10 mouse cellular contexts compared by ENCODE assay signal in the genomic region with DNA sequence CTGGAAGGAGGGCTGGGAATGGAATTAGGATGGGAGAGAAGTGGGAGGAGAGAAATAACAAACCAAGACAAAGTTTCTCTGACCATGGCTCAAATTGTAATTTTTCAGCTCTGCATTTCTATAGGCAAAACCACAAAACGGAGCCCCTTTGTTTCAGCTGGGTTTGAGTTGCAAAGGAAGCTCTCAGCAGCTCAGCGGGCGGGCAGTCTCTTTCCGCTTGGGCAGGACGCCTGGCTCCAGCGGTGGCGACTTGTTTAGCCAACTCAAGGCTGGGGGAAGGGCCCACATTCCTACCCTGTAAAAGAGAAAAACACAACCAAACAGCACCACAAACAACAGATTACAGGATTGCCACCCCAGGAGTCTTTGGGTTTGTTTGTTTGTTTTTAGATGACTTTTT.
DNase-seq lines count a peak whose midpoint lies in the region; TF ChIP-seq lines count a peak whose summit lies in the region.
"Had no signal": no experiment of that assay in that cellular context is flagged by ENCODE, and none has a peak within 500 bp of the region (broad histone marks: within the 10 kb centered on the region; RNA-seq: fewer than 3 reads in every experiment).

No protein-coding gene starts in this region.

- intact Hi-C loops in gastrocnemius, postnatal 14 days (cut with DNase I; ENCODE audit: low total_unique reads), result no loop called here

- TF ChIP-seq POLR2A in brain, embryonic 14.5 days (IDR thresholded peaks at IDR 0.05; ENCODE audit: borderline replicate concordance, extremely low read depth, insufficient read depth, insufficient read length, poor library complexity, severe bottlenecking), result no peak

- TF ChIP-seq CTCF in brain, embryonic 14.5 days (IDR thresholded peaks at IDR 0.05; ENCODE audit: borderline replicate concordance, extremely low read depth, insufficient read depth, insufficient read length), result no peak

- DNase-seq in gastrocnemius, postnatal 14 days, result peak; percentile 8
- no peak for DNase-seq in gastrocnemius, adult 8-10 months (ENCODE audit: low spot score in 2 of 2)
- DNase-seq in kidney, postnatal 4 days, result peak; percentile 11 to 45
- no peak for DNase-seq in kidney, adult 11 months
- DNase-seq in ES-CJ7 (ENCODE audit: low read depth, low spot score), result peak; percentile 93
- DNase-seq in brain, embryonic 14.5 days (ENCODE audit: low read depth), result peak; percentile 24
- no peak for DNase-seq in right cerebral cortex, postnatal 10 days (ENCODE audit: low spot score in 2 of 2)
- DNase-seq: cerebellum, adult 8-10 months; forebrain, postnatal 0 days; layer of hippocampus, postnatal 36 days had no signal

Comparison
In these comparisons a context has a peak if more than half of its experiments do, and no peak if none do; other contexts are left out.
1. DNase-seq: peak in gastrocnemius, postnatal 14 days (single experiment), kidney, postnatal 4 days (2 of 2), ES-CJ7 (single experiment) and brain, embryonic 14.5 days (single experiment); none in gastrocnemius, adult 8-10 months (0 of 2), kidney, adult 11 months (single experiment) and right cerebral cortex, postnatal 10 days (0 of 2).